Mouse (Mus musculus) induced T-regulatory cell, adult 2 months (primary cell): ENCODE data around the gene Scgb2b15.
"Not testable (repeated sequence)": the region's sequence is repeated elsewhere in the genome, so short reads cannot be mapped to it uniquely, and the experiment has no call there.

Source experiments
- DNase-seq: peaks from one replicate; pipeline ENCODE4 v3.0.0-alpha.2; 2012; ENCODE audit warnings: low read depth

Scgb2b15 gene

DNA sequence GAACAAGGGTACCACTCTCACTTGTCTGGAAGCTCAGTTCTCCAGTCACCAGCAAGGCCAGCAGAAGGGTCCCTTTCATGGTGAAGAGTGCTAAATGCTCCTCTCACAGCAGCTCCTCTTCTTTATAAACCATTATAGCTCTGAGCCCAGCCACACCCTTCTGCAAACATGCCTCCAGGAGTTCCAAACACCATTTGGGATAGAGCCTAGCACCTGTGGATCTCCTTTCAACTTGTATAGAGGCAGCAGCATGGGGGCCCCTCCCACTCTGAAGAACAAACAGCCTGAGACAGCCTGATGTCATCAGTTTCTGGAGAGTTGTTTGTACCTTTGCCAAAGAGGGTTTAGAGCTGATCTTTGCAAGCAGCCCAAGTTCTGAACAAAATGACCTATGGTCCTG, at the start of gene Scgb2b15:
TSS of gene Scgb2b15 (minus strand) at position 101 of the 400 bp plus-strand sequence.
- not testable (repeated sequence) for DNase-seq

DNA sequence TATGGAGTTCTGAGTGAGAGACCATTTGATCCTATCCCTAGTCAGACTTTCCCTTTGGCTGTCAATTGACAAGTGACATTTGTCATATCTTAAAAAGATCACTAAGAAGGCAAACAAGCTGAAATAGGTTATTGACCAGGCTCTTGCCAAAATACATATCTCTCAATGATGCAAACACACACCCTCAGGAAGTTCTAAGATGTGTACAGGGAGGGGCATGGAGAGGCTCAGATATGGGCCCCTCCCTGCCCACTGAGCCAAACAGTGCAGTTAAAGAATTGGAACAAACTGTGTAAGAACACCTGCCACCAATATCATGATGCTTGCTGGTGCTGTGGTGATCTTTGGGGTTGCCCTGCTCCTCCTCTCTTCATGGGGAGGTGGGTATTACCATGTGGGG, 6.8 kb upstream of the Scgb2b15 start, which contains the start of gene Scgb1b15:
TSS of gene Scgb1b15 (plus strand) at position 301 of the 400 bp plus-strand sequence.
- DNase-seq = not testable (repeated sequence)
